Mouse (Mus musculus) MEL (cell line): Measurements from ENCODE around the gene Pkd1l1. TPM values are rescaled to one million over a fixed set of nuclear protein-coding genes. Genes with fewer than 3 reads are reported as not detected.
A peak's percentile ranks its signal among the peaks of the same experiment; 100 is the strongest.

Experiments
- DNase-seq: peaks from one replicate; pipeline ENCODE4 v3.0.0; 2011; ENCODE audit warnings: low read depth, low spot score
- H3K27ac ChIP-seq: 2 replicates; pipeline ENCODE4 v1.5.1; 2012; ENCODE audit warnings: low read depth, mild to moderate bottlenecking, control low read depth, low read length, moderate library complexity; ENCODE audit not compliant: control insufficient read depth
- H3K27me3 ChIP-seq, 2 experiments: fragments of 150-350 bp in 1 of 2; sonication (generic) in 1 of 2; 2 replicates each; pipeline ENCODE4 v1.6.1; 2012; ENCODE audit warnings: low read length in 2 of 2, mild to moderate bottlenecking in 2 of 2, improper control_type of control experiment in 1 of 2, moderate library complexity in 1 of 2; ENCODE audit not compliant: insufficient read depth in 2 of 2, control insufficient read depth in 1 of 2
- H3K36me3 ChIP-seq, 2 experiments: 2 replicates each; pipeline ENCODE4 v1.6.1; 2012 to 2014; ENCODE audit warnings: low read length in 2 of 2, improper control_type of control experiment in 1 of 2, inconsistent platforms in 1 of 2, mild to moderate bottlenecking in 1 of 2; ENCODE audit not compliant: insufficient read depth in 2 of 2, control insufficient read depth in 1 of 2
- H3K4me1 ChIP-seq, 2 experiments: fragments of 150-350 bp in 1 of 2; sonication (generic) in 1 of 2; 2 replicates each; pipeline ENCODE4 v1.6.1; 2012; ENCODE audit warnings: low read length in 2 of 2, improper control_type of control experiment in 1 of 2, mild to moderate bottlenecking in 1 of 2; ENCODE audit not compliant: insufficient read depth in 2 of 2, control insufficient read depth in 1 of 2
- H3K4me3 ChIP-seq, 2 experiments: fragments of 150-350 bp in 1 of 2; sonication (generic) in 1 of 2; 2 replicates each; pipeline ENCODE4 v1.5.1; 2012; ENCODE audit warnings: low read depth in 2 of 2, low read length in 2 of 2, mild to moderate bottlenecking in 2 of 2, moderate library complexity in 2 of 2, control low read depth in 1 of 2, improper control_type of control experiment in 1 of 2; ENCODE audit not compliant: control insufficient read depth in 1 of 2, insufficient read depth in 1 of 2
- H3K79me2 ChIP-seq: 2 replicates; pipeline ENCODE4 v1.6.1; 2012; ENCODE audit warnings: mild to moderate bottlenecking, low read length, moderate library complexity; ENCODE audit not compliant: control insufficient read depth, poor library complexity, insufficient read depth
- H3K9ac ChIP-seq: 2 replicates; pipeline ENCODE4 v1.6.1; 2012; ENCODE audit warnings: low read depth, mild to moderate bottlenecking, control low read depth, low read length, moderate library complexity; ENCODE audit not compliant: control insufficient read depth, poor library complexity, severe bottlenecking
- H3K9me3 ChIP-seq: fragments of 150-350 bp; sonication (generic); replicated peaks from 2 replicates; pipeline ENCODE4 v1.6.1; 2012; ENCODE audit warnings: mild to moderate bottlenecking, low read length, improper control_type of control experiment, moderate library complexity; ENCODE audit not compliant: insufficient read depth
- BHLHE40 ChIP-seq: IDR thresholded peaks from 2 replicates; pipeline ENCODE4 v1.6.1; 2012; ENCODE audit warnings: low read depth, mild to moderate bottlenecking, inconsistent platforms, low read length, improper control_type of control experiment, borderline replicate concordance
- CHD2 ChIP-seq: IDR thresholded peaks from 2 replicates; pipeline ENCODE4 v1.6.1; 2011; ENCODE audit warnings: low read length, improper control_type of control experiment
- CTCF ChIP-seq, 3 experiments: IDR thresholded peaks in 2 of 3; conservative IDR thresholded peaks in 1 of 3; 2 replicates each; pipeline ENCODE4 v1.5.1; 2011 to 2012; ENCODE audit warnings: low read length in 3 of 3, low read depth in 2 of 3, mild to moderate bottlenecking in 2 of 3, improper control_type of control experiment in 1 of 3, inconsistent platforms in 1 of 3, mixed read lengths in 1 of 3, moderate library complexity in 1 of 3; ENCODE audit not compliant: control insufficient read depth in 1 of 3, insufficient read depth in 1 of 3, poor library complexity in 1 of 3, severe bottlenecking in 1 of 3
- E2F4 ChIP-seq: IDR thresholded peaks from 2 replicates; pipeline ENCODE4 v1.6.1; 2011; ENCODE audit warnings: low read depth, low read length, improper control_type of control experiment, borderline replicate concordance
- ELF1 ChIP-seq: IDR thresholded peaks from 2 replicates; pipeline ENCODE4 v1.6.1; 2014; ENCODE audit warnings: low read depth, mild to moderate bottlenecking, inconsistent platforms, low read length, improper control_type of control experiment, moderate library complexity
- ETS1 ChIP-seq: IDR thresholded peaks from 2 replicates; pipeline ENCODE4 v1.6.1; 2012; ENCODE audit warnings: low read depth, mild to moderate bottlenecking, inconsistent platforms, low read length, improper control_type of control experiment, moderate library complexity
- GABPA ChIP-seq: IDR thresholded peaks from 2 replicates; pipeline ENCODE4 v1.6.1; 2012; ENCODE audit warnings: low read depth, mild to moderate bottlenecking, inconsistent platforms, low read length, improper control_type of control experiment, moderate library complexity
- GATA1 ChIP-seq: IDR thresholded peaks from 2 replicates; pipeline ENCODE4 v1.6.1; 2011; ENCODE audit warnings: low read depth, low read length, improper control_type of control experiment
- HCFC1 ChIP-seq: IDR thresholded peaks from 2 replicates; pipeline ENCODE4 v1.6.1; 2012; ENCODE audit warnings: low read depth, mild to moderate bottlenecking, inconsistent platforms, low read length, improper control_type of control experiment, moderate library complexity
- JUND ChIP-seq: IDR thresholded peaks from 2 replicates; pipeline ENCODE4 v1.6.1; 2011; ENCODE audit warnings: low read depth, mild to moderate bottlenecking, improper control_type of control experiment, low read length
- KAT2A ChIP-seq: conservative IDR thresholded peaks from 2 replicates; pipeline ENCODE4 v1.6.1; 2012; ENCODE audit warnings: low read depth, low read length, improper control_type of control experiment, inconsistent platforms
- MAFK ChIP-seq: IDR thresholded peaks from 2 replicates; pipeline ENCODE4 v1.6.1; 2011; ENCODE audit warnings: low read depth, mild to moderate bottlenecking, low read length, improper control_type of control experiment, borderline replicate concordance
- MAX ChIP-seq: IDR thresholded peaks from 2 replicates; pipeline ENCODE4 v1.6.1; 2011; ENCODE audit warnings: low read length, improper control_type of control experiment
- MAZ ChIP-seq: IDR thresholded peaks from 2 replicates; pipeline ENCODE4 v1.6.1; 2012; ENCODE audit warnings: low read depth, mild to moderate bottlenecking, inconsistent platforms, low read length, improper control_type of control experiment
- MXI1 ChIP-seq: IDR thresholded peaks from 2 replicates; pipeline ENCODE4 v1.6.1; 2011; ENCODE audit warnings: mild to moderate bottlenecking, low read depth, low read length, improper control_type of control experiment
- MYB ChIP-seq: IDR thresholded peaks from 2 replicates; pipeline ENCODE4 v1.6.1; 2011; ENCODE audit warnings: mild to moderate bottlenecking, low read depth, low read length, improper control_type of control experiment
- NELFE ChIP-seq: IDR thresholded peaks from 2 replicates; pipeline ENCODE4 v1.6.1; 2011; ENCODE audit warnings: low read depth, low read length, improper control_type of control experiment
- NRF1 ChIP-seq: IDR thresholded peaks from 2 replicates; pipeline ENCODE4 v1.6.1; 2014; ENCODE audit warnings: low read depth, mild to moderate bottlenecking, inconsistent platforms, low read length, improper control_type of control experiment, moderate library complexity; ENCODE audit not compliant: poor library complexity, insufficient read depth, severe bottlenecking
- POLR2A ChIP-seq, 2 experiments: IDR thresholded peaks; 2 replicates each; pipeline ENCODE4 v1.6.1; 2011 to 2012; ENCODE audit warnings: low read length in 2 of 2, mild to moderate bottlenecking in 2 of 2, control low read depth in 1 of 2, improper control_type of control experiment in 1 of 2, low read depth in 1 of 2, moderate library complexity in 1 of 2; ENCODE audit not compliant: control insufficient read depth in 1 of 2, insufficient read depth in 1 of 2, poor library complexity in 1 of 2
- POLR2AphosphoS5 ChIP-seq: IDR thresholded peaks from 2 replicates; pipeline ENCODE4 v1.6.1; 2012; ENCODE audit warnings: low read depth, borderline replicate concordance, mild to moderate bottlenecking, inconsistent platforms, low read length, moderate library complexity, mixed read lengths
- RAD21 ChIP-seq: IDR thresholded peaks from 2 replicates; pipeline ENCODE4 v1.6.1; 2011; ENCODE audit warnings: mild to moderate bottlenecking, low read depth, low read length, improper control_type of control experiment
- SIN3A ChIP-seq: IDR thresholded peaks from 2 replicates; pipeline ENCODE4 v1.6.1; 2012; ENCODE audit warnings: low read length, improper control_type of control experiment, inconsistent platforms
- SMC3 ChIP-seq: IDR thresholded peaks from 2 replicates; pipeline ENCODE4 v1.6.1; 2011; ENCODE audit warnings: low read depth, low read length, improper control_type of control experiment
- TAL1 ChIP-seq: IDR thresholded peaks from 2 replicates; pipeline ENCODE4 v1.6.1; 2012; ENCODE audit warnings: mild to moderate bottlenecking, inconsistent platforms, low read length, moderate library complexity, mixed read lengths
- TBP ChIP-seq: IDR thresholded peaks from 2 replicates; pipeline ENCODE4 v1.8.0; 2011; ENCODE audit warnings: low read depth, low read length, improper control_type of control experiment
- TCF12 ChIP-seq: IDR thresholded peaks from 2 replicates; pipeline ENCODE4 v1.6.1; 2014; ENCODE audit warnings: low read depth, mild to moderate bottlenecking, inconsistent platforms, low read length, improper control_type of control experiment, moderate library complexity
- UBTF ChIP-seq: IDR thresholded peaks from 2 replicates; pipeline ENCODE4 v1.6.1; 2012; ENCODE audit warnings: low read depth, mild to moderate bottlenecking, inconsistent platforms, low read length, improper control_type of control experiment, moderate library complexity, borderline replicate concordance; ENCODE audit not compliant: insufficient read depth
- USF1 ChIP-seq: IDR thresholded peaks from 2 replicates; pipeline ENCODE4 v1.6.1; 2014; ENCODE audit warnings: low read depth, mild to moderate bottlenecking, inconsistent platforms, low read length, improper control_type of control experiment, moderate library complexity
- USF2 ChIP-seq, 2 experiments: IDR thresholded peaks; 2 replicates each; pipeline ENCODE4 v1.6.1; 2011 to 2012; ENCODE audit warnings: improper control_type of control experiment in 2 of 2, low read length in 2 of 2, borderline replicate concordance in 1 of 2, inconsistent platforms in 1 of 2, low read depth in 1 of 2, mild to moderate bottlenecking in 1 of 2; ENCODE audit not compliant: insufficient read depth in 1 of 2
- ZC3H11A ChIP-seq: IDR thresholded peaks from 2 replicates; pipeline ENCODE4 v1.6.1; 2012; ENCODE audit warnings: low read depth, mild to moderate bottlenecking, inconsistent platforms, low read length, improper control_type of control experiment
- ZKSCAN1 ChIP-seq: IDR thresholded peaks from 2 replicates; pipeline ENCODE4 v1.6.1; 2012; ENCODE audit warnings: low read depth, mild to moderate bottlenecking, inconsistent platforms, low read length, improper control_type of control experiment, moderate library complexity
- ZMIZ1 ChIP-seq: IDR thresholded peaks from 2 replicates; pipeline ENCODE4 v1.6.1; 2012; ENCODE audit warnings: low read depth, mild to moderate bottlenecking, inconsistent platforms, low read length, improper control_type of control experiment, moderate library complexity
- ZNF384 ChIP-seq: IDR thresholded peaks from 2 replicates; pipeline ENCODE4 v1.6.1; 2012; ENCODE audit warnings: low read depth, mild to moderate bottlenecking, inconsistent platforms, low read length, improper control_type of control experiment
- polyA plus RNA-seq, 2 experiments: library from polyadenylated mRNA; stranded (reverse) in 1 of 2; unstranded in 1 of 2; fragments of >175 nt in 1 of 2; fragments of >200 nt in 1 of 2; gene quantifications; 2 replicates each; pipeline versions ENCODE4 v1.2.1 to v1.2.4; 2012; ENCODE audit warnings: low replicate concordance in 2 of 2, low read depth in 1 of 2; ENCODE audit not compliant: insufficient read length in 2 of 2, insufficient read depth in 1 of 2, missing spikeins in 1 of 2
- total RNA-seq: library from RNA; depleted of rRNA; stranded (reverse); fragments of 300-350 nt; gene quantifications from 2 replicates; pipeline ENCODE4 v1.2.3, GENCODE M21; 2012

Gene Pkd1l1
- total and polyA plus RNA-seq, 3 experiments: not detected

- no peaks in the 10 kb centered on the region for H3K36me3 ChIP-seq
- no peaks in the 10 kb centered on the region for H3K9me3 ChIP-seq
- H3K4me3 ChIP-seq: no peak overlapping the region
- H3K27me3 ChIP-seq: no peaks in the 10 kb centered on the region
- DNase-seq: peak; percentile 45
- TF ChIP-seq HCFC1: no peak
- TF ChIP-seq ELF1: no peak
- no peak for TF ChIP-seq NELFE
- TF ChIP-seq MAZ: no peak
- no peak for TF ChIP-seq KAT2A
- TF ChIP-seq TAL1: no peak
- no peak for TF ChIP-seq MYB
- no peak for TF ChIP-seq MAFK
- no peak for TF ChIP-seq ETS1
- TF ChIP-seq CTCF (IDR thresholded peaks at IDR 0.05 in 2 of 3, conservative IDR thresholded peaks at IDR 0.05 in 1 of 3; ENCODE audit: control insufficient read depth in 1 of 3, insufficient read depth in 1 of 3, low read depth in 2 of 3, low read length in 3 of 3, poor library complexity in 1 of 3, severe bottlenecking in 1 of 3): peak; percentile 62 to 83 (median 63)
- no peak for TF ChIP-seq ZNF384
- TF ChIP-seq TCF12: no peak
- TF ChIP-seq GABPA: no peak
- peak; percentile 49 for TF ChIP-seq SMC3
- no peak for TF ChIP-seq JUND
- no peak for TF ChIP-seq POLR2AphosphoS5
- TF ChIP-seq NRF1: no peak
- no peak for TF ChIP-seq ZKSCAN1
- TF ChIP-seq SIN3A: no peak
- TF ChIP-seq BHLHE40: no peak
- no peak for TF ChIP-seq POLR2A (IDR thresholded peaks at IDR 0.05; ENCODE audit: control insufficient read depth in 1 of 2, insufficient read depth in 1 of 2, low read depth in 1 of 2, low read length in 2 of 2, poor library complexity in 1 of 2)
- no peak for TF ChIP-seq CHD2
- TF ChIP-seq ZMIZ1: no peak
- no peak for TF ChIP-seq GATA1
- no peak for TF ChIP-seq MAX
- TF ChIP-seq USF2 (IDR thresholded peaks at IDR 0.05; ENCODE audit: borderline replicate concordance in 1 of 2, insufficient read depth in 1 of 2, low read depth in 1 of 2, low read length in 2 of 2): no peak
- no peak for TF ChIP-seq UBTF
- TF ChIP-seq MXI1: no peak
- TF ChIP-seq RAD21: peak; percentile 47
- TF ChIP-seq USF1: no peak
- no peak for TF ChIP-seq TBP
- 0 out of 2 replicates have a peak, but pooled peaks have one; percentile 1 for TF ChIP-seq ZC3H11A
- no peak for TF ChIP-seq E2F4
- no peak overlapping the region for H3K27ac ChIP-seq
- no peaks in the 10 kb centered on the region for H3K4me1 ChIP-seq
- H3K79me2 ChIP-seq: no peaks in the 10 kb centered on the region
- H3K9ac ChIP-seq: no peak overlapping the region
Measured at GRCm38 (mm10) chr11:8957023-8957422, 16.0 kb downstream of the Pkd1l1 start.
